Mouse (Mus musculus) lung, adult 2 months (tissue): ENCODE data around the gene Lypd6b.

Experiments
- CTCF ChIP-seq: fragments of 200-500 bp; IDR thresholded peaks from 2 replicates; pipeline ENCODE4 v1.5.1; 2011; ENCODE audit warnings: mild to moderate bottlenecking, low read length, control low read depth; ENCODE audit not compliant: insufficient read depth
- POLR2A ChIP-seq: fragments of 200-500 bp; IDR thresholded peaks from 2 replicates; pipeline ENCODE4 v1.6.1; 2011; ENCODE audit warnings: low read depth, mild to moderate bottlenecking, control low read depth, low read length, borderline replicate concordance; ENCODE audit errors: extremely low read depth

DNA sequence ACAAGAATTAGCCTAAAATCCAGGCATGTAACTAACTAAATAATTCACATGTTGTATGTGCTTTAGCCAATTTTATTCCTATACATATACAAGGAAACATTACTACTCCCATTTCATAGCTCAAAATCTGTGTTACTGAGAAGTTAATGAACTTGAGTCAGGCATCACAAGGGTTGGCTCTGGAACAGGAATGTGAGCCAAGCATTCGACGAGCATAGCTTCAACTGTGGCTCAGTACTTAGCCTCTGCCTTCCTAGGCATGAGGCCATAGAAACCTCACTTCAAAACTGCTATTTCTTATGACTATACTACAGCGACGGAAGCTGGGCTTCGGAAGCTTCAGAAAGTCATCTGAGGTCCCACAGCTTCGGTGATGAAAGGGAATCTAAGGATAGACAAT lies 152.9 kb downstream of the Lypd6b start:
- no peak for TF ChIP-seq CTCF
- TF ChIP-seq POLR2A: no peak
